Mouse (Mus musculus) retina, adult 2 months (tissue): Measurements from ENCODE around the gene Map4k1.

Experiments
- DNase-seq: peaks from one replicate; pipeline ENCODE4 v3.0.0-alpha.2; 2012; ENCODE audit warnings: low read depth, low spot score

The Map4k1 gene

GRCm38 (mm10) chr7:28981651-28982273, at the start of gene Map4k1, which contains the start of gene Eif3k:
Gene Map4k1 (plus strand): TSS chr7:28982050.
Gene Eif3k (minus strand): TSS chr7:28981864.
- DNase-seq, result peak; percentile 98

DNA sequence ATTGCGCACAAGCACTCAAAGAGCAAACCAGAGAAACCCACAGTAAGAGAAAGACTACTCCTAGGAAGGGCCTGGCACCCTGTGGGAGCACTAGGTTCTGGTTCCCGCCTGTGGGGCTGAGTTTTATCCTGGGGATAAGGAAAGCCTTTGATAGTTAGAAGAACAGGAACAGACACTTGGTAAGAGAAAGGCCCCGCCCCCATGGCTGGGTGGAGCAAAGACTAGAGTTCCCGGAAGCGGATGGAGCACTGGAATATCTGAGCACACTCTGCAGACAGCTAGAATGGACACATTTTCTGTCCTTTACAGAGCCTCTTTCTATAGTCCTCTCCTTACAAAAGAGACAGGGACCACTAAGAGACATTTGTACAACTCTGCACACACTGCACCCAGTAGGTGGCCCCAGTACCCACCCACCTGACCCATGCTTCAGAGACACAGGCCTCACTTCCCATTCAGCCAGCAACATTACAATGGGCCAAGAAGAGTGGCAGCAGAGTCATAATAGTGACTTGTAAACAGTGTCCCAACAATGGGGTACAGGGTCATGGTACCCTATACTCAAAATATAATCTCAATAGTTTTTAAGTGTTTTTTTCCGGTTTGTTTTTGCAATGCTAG, 49.3 kb upstream of the Map4k1 start:
- no peak for DNase-seq

GRCm38 (mm10) chr7:28933825-28934224, 48.0 kb upstream of the Map4k1 start:
- no peak for DNase-seq

GRCm38 (mm10) chr7:28936787-28937186, 45.1 kb upstream of the Map4k1 start:
- no peak for DNase-seq

- no peak for DNase-seq
These were observed 43.2 kb upstream of the Map4k1 start for GRCm38 (mm10) chr7:28938654-28939053.

- DNase-seq, result no peak
These were observed 42.2 kb upstream of the Map4k1 start for GRCm38 (mm10) chr7:28939418-28940183.

- no peak for DNase-seq
These were observed 40.7 kb upstream of the Map4k1 start for GRCm38 (mm10) chr7:28941129-28941528.

- DNase-seq, result no peak
These were observed 40.3 kb upstream of the Map4k1 start for GRCm38 (mm10) chr7:28941542-28941941.

DNA sequence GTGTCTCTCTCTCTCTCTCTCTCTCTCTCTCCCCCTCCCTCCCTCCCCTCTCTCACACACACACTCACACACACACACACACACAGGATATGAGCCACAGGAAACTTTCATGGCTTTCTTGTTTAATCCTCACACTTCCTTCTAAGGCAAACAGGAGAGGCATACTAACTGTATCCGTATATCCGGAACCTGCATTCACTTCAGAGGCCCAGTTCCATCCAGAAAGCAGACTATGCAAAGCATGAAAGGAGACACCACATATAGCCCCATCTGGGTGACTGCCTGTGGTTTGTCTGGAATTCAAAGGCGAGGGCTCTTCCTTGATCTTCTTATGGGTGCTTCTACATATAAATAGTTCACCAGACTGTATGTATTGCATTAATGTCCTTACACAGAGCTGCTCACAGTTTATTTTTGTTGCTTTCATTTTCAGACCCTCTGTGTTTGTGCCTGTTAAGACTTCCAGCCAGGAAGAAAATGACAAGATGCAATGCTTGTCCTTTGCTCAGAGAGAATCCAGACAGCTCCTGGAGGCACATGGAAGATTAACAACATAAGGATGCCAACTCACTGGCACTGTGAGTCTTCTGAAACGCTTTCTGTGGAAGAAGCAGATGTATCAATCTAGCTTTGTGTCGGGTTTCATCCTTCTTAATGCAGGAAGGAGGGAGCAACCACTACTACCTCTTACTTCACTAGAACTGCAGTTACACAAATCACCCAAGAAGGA, 38.2 kb upstream of the Map4k1 start:
- no peak for DNase-seq

GRCm38 (mm10) chr7:28944756-28945415, 37.0 kb upstream of the Map4k1 start:
- DNase-seq, result no peak

DNA sequence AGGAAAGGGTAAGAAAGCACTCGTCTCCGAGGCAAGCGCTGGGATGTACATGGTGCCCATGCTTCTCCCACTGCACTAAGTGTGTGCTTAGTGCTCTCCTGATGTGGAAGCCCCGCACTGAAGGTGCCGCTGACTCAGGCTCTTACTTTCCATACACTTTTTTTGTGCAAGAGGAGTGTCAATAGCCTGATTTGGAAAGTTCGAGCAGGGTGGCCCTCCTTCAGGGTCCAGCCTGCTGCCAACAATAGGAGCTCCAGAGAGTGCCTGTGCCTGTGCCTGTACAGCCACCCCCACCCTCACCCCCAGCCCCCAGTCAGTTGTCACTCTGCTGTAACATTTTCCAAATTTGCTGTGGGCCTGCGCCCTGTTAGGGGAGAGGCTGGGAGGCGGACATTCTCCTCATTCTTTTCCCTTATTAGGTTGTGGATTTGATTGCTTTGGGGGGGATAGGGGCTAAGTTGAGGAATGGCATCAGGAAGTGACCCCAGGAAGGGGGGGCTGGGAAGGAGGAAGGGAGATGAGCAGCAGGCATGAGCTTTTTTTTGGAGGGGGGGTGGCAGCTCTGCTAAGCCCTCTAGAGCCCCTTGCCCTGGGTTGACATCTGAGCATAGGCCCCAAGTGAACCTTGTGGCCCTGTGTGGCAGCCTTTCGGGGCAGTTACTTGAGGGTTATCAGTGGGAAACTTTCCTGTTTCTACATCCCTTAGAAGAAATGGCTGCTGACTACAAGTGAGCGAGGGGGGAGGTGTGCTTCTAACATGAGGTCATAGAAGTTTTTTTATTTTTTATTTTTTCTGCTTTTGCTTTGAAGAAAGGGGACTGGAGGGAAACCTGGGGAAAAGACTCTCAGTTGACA, 36.2 kb upstream of the Map4k1 start:
- no peak for DNase-seq

GRCm38 (mm10) chr7:28946271-28946610, 35.6 kb upstream of the Map4k1 start:
- DNase-seq, result no peak

DNA sequence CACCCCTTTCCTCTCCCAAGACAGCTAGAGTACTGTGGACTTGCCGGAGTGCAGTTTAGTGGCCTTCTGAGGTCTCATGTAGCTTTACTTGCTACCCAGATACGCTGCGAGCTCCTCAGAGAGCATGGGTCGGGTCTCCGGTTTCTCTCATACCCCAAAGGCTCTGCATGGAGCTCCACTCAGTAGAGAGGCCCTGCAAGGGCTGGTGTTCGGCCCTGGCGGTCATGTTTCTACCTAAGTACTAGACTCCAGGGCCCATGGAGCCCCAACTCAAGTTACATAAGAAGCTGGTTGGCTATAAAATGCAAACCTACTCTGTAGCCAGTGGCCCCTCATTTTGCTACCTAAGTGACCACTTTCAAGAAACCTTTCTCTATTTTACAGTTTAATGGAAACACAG, 33.1 kb upstream of the Map4k1 start:
- DNase-seq, result no peak

DNA sequence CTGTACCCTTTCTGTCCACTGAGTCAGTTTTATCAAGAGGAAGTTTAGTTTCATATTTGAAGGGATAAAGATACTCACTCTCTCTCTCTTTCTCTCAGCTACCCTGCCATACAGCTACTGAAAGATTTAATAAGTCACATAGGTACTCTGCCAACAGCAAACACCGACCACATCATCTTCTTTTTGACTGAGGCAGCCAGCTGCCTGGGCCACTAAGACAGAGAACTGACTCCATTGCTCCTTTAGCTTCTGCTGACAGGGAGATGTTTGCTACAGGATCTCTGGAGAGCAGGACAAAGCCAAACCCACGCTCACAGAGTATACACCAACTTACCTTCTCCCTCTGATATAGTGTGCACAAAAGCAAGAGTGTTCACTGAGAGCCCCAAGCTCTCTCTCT, 32.6 kb upstream of the Map4k1 start:
- no peak for DNase-seq

DNA sequence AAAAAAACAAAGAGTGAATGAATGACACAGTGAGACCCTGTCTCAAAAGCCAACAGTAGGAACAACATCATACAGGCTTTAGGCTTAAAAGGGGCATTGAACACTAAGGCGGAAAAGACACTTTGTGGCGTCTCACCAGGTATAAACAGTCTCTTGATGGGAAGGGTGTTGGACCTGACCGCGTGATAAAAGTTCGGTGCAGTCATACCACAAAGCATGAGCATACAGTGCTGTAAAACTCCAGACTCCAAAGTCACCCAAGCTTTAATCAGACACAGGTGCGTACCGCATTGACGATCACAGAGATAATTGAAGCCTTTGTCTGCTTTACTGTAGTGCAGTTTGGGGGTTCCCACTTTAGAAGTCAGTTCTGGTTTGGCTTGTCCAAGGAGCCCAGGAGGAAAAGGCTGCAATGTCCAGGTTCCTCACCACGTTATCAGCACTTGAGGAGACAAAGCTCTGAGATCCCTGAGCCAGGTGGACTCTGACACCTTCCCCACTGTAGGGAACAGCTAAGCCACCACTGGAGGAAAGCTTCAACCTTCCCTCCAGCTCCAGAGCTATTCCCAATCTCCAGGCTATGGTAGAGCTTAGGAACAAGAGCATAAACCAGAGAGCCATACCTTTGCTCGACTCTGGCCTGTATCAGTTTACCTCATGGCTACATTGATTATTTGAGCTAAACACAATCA, 31.4 kb upstream of the Map4k1 start:
- no peak for DNase-seq

DNA sequence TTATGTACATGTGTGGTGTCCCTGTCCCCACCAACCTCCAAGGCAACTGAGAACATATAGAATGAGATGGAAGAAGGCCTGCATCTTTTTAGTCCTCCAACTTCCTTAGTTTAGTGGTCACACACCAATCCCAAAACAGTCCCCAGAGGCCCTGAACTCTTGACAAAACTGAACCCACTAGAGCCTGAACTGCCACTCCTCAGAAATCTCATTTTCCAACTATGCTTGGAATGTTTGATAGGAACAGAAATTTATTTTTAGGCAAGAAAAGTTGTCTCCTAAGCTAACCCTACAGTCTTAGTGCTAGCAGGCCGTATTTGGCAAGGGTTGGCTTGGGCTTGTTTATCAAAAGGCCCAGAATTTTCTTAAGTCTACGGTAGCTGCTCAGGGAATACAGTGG, 30.1 kb upstream of the Map4k1 start:
- no peak for DNase-seq

DNA sequence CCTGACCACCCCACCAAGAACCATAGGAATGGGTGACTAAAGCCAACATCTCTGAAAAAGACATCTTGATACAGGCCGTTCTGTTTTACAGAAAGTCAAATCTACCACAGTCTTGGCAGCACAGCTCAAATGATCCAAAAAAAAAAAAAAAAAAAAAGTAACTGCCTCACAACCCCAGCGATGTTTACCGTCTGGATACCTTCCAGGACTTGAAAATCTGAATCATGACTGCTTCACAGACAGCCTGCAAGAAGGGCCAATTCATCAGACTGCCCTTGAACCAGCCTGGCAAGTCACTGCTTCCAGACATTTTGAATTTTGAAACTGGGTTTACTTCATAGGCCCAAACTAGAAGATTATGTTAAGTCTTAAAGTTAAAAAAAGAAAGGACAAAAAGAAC, 29.1 kb upstream of the Map4k1 start:
- no peak for DNase-seq

GRCm38 (mm10) chr7:28953476-28954376, 28.1 kb upstream of the Map4k1 start:
- no peak for DNase-seq

DNA sequence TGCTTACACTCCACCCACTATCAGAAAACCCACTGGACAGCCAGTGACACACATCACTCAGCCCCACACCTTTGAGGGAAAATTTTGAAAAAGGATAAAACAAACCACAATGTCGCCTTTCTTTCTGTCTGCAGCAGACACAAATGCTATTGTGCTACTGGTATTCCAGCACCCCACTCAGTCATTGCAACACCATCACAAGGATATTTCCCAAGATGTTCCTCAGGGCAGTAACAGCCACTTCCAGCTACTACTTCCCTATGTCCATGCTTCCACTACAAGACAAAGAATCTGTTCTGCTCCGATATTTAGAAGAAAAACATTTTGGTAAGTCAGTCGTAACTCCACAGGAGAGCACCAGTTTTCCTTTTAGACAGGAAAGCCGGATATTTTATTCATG, 27.1 kb upstream of the Map4k1 start:
- DNase-seq, result no peak
